ENCODE assay signal across 15 mouse cellular contexts in the genomic region with DNA sequence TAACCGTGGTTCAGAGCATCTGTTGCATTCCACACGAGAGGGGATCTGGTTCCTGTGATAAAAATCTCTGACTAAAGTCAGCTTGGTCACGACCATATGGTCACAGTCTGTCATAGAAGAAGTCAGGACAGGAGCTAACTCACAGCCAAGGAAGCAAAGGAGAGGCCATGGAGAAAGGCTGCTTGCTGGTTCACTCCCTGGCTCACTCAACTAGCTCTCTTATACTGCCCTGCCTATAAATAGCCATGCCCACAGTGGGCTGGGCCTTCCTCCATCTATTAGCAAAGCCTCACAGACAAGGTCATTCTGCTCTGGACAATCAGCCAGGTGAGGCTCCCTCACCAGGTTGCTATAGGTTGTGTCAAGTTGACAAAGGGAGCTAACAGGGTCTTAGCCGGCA.
DNase-seq lines count a peak whose midpoint lies in the region; ATAC-seq and TF ChIP-seq lines count a peak whose summit lies in the region.
"Had no signal": no experiment of that assay in that cellular context is flagged by ENCODE, and none has a peak within 500 bp of the region (broad histone marks: within the 10 kb centered on the region; RNA-seq: fewer than 3 reads in every experiment).

No protein-coding gene starts in this region.

- DNase-seq in brain, adult 2 months (ENCODE audit: low read depth, low spot score): peak; percentile 87
- peak; percentile 72 for DNase-seq in cerebellum, adult 9-11 months
- DNase-seq in right cerebral cortex, postnatal 25 days: no peak
- DNase-seq in thymus, adult 2 months: no peak
- no peak for DNase-seq in c-Kit-positive CD71-positive TER-119-positive erythroid progenitor cells, embryonic 14.5 days (ENCODE audit: low spot score)
- DNase-seq: adrenal gland, adult 8-10 months; heart, adult 11 months; lung, embryonic 14.5 days had no signal

- ATAC-seq in intestine, embryonic 15.5 days: peak; percentile 43; the same call in 1 of the 2 replicates
- no peak for ATAC-seq in intestine, embryonic 16.5 days
- ATAC-seq in kidney, embryonic 15.5 days (replicated peaks; ENCODE audit: low FRiP score): 0 out of 2 replicates have a peak, but pooled peaks have one; percentile 49

- TF ChIP-seq POLR2A in thymus, adult 2 months (IDR thresholded peaks at IDR 0.05; ENCODE audit: control insufficient read depth, extremely low read depth, insufficient read depth, low read length, poor library complexity): no peak

- no peak overlapping the region for H3K4me2 ChIP-seq in intestine, embryonic 15.5 days (replicated peaks)
- no peak overlapping the region for H3K4me2 ChIP-seq in intestine, embryonic 16.5 days (ENCODE audit: low read depth, low read length)
- H3K4me2 ChIP-seq in kidney, embryonic 15.5 days: no peak overlapping the region
- H3K4me2 ChIP-seq: hindbrain, embryonic 12.5 days; lung, embryonic 14.5 days had no signal

- H3K9ac ChIP-seq in intestine, embryonic 15.5 days: no peak overlapping the region
- H3K9ac ChIP-seq in intestine, embryonic 16.5 days (ENCODE audit: low read depth, low read length): no peak overlapping the region
- no peak overlapping the region for H3K9ac ChIP-seq in kidney, embryonic 15.5 days
- H3K9ac ChIP-seq: hindbrain, embryonic 12.5 days; lung, embryonic 14.5 days had no signal

- no peak overlapping the region for H3K27ac ChIP-seq in intestine, embryonic 15.5 days
- no peak overlapping the region for H3K27ac ChIP-seq in intestine, embryonic 16.5 days (ENCODE audit: low read length)
- peak overlapping the region; percentile 67 for H3K27ac ChIP-seq in kidney, embryonic 15.5 days
- H3K27ac ChIP-seq in thymus, adult 2 months (ENCODE audit: control insufficient read depth, insufficient read depth, low read length): no peak overlapping the region
- H3K27ac ChIP-seq: embryonic facial prominence, embryonic 10.5 days; hindbrain, embryonic 12.5 days had no signal

- no peaks in the 10 kb centered on the region for H3K9me3 ChIP-seq in intestine, embryonic 15.5 days
- no peaks in the 10 kb centered on the region for H3K9me3 ChIP-seq in intestine, embryonic 16.5 days (ENCODE audit: control insufficient read depth, low read length)
- H3K9me3 ChIP-seq in kidney, embryonic 15.5 days (replicated peaks): no peaks in the 10 kb centered on the region
- H3K9me3 ChIP-seq: embryonic facial prominence, embryonic 10.5 days; G1E; hindbrain, embryonic 12.5 days; megakaryocyte, embryonic 14.5 days had no signal

- no peaks in the 10 kb centered on the region for H3K27me3 ChIP-seq in intestine, embryonic 15.5 days (replicated peaks)
- H3K27me3 ChIP-seq in intestine, embryonic 16.5 days (replicated peaks; ENCODE audit: control insufficient read depth, insufficient read depth, low read length): no peaks in the 10 kb centered on the region
- H3K27me3 ChIP-seq in kidney, embryonic 15.5 days: no peaks in the 10 kb centered on the region
- H3K27me3 ChIP-seq in thymus, adult 2 months (ENCODE audit: control insufficient read depth, insufficient read depth, low read length): no peaks in the 10 kb centered on the region
- H3K27me3 ChIP-seq: hindbrain, embryonic 12.5 days; megakaryocyte, embryonic 14.5 days had no signal

- WGBS in intestine, embryonic 15.5 days: 30% methylated on average over 4 of the region's 4 CpGs
- 32% methylated on average over 4 of the region's 4 CpGs for WGBS in intestine, embryonic 16.5 days
- 23% methylated on average over 4 of the region's 4 CpGs for WGBS in kidney, embryonic 15.5 days
- 41% methylated on average over 4 of the region's 4 CpGs for WGBS in thymus, adult 2 months

- TF ChIP-seq CTCF in thymus, adult 2 months (IDR thresholded peaks at IDR 0.05; ENCODE audit: borderline replicate concordance, control insufficient read depth, extremely low read depth, insufficient read depth, low read length, poor library complexity): no peak

- H3K36me3 ChIP-seq in intestine, embryonic 15.5 days: no peaks in the 10 kb centered on the region
- no peaks in the 10 kb centered on the region for H3K36me3 ChIP-seq in intestine, embryonic 16.5 days (ENCODE audit: control insufficient read depth, insufficient read depth, low read length)
- no peaks in the 10 kb centered on the region for H3K36me3 ChIP-seq in kidney, embryonic 15.5 days
- no peaks in the 10 kb centered on the region for H3K36me3 ChIP-seq in thymus, adult 2 months (ENCODE audit: control insufficient read depth, insufficient read depth, low read length)
- H3K36me3 ChIP-seq: embryonic facial prominence, embryonic 10.5 days; G1E; hindbrain, embryonic 12.5 days had no signal

- H3K4me1 ChIP-seq in intestine, embryonic 15.5 days (replicated peaks): 0 out of 2 replicates have a peak, but pooled peaks cover 7% of the 10 kb centered on the region
- no peaks in the 10 kb centered on the region for H3K4me1 ChIP-seq in intestine, embryonic 16.5 days (ENCODE audit: control insufficient read depth, insufficient read depth, low read length)
- peaks cover 9% of the 10 kb centered on the region; the same call in 1 of the 2 replicates for H3K4me1 ChIP-seq in kidney, embryonic 15.5 days
- peaks cover 10% of the 10 kb centered on the region for H3K4me1 ChIP-seq in thymus, adult 2 months (replicated peaks; ENCODE audit: control insufficient read depth, insufficient read depth, low read length)

- H3K4me3 ChIP-seq in intestine, embryonic 15.5 days (replicated peaks): no peak overlapping the region
- H3K4me3 ChIP-seq in intestine, embryonic 16.5 days (ENCODE audit: low read length): no peak overlapping the region
- H3K4me3 ChIP-seq in kidney, embryonic 15.5 days (replicated peaks): no peak overlapping the region
- no peak overlapping the region for H3K4me3 ChIP-seq in thymus, adult 2 months (ENCODE audit: control insufficient read depth, insufficient read depth, low read length)
- H3K4me3 ChIP-seq: embryonic facial prominence, embryonic 10.5 days; hindbrain, embryonic 12.5 days; megakaryocyte, embryonic 14.5 days had no signal

Comparison
In these comparisons a context has a peak if more than half of its experiments do, and no peak if none do; other contexts are left out.
1. DNase-seq: peak in brain, adult 2 months (single experiment) and cerebellum, adult 9-11 months (single experiment); none in right cerebral cortex, postnatal 25 days (single experiment), thymus, adult 2 months (single experiment) and c-Kit-positive CD71-positive TER-119-positive erythroid progenitor cells, embryonic 14.5 days (single experiment).